Mouse (Mus musculus): ENCODE results near the gene Ankar.

Ankar gene

GRCm38 (mm10) chr1:72710753-72711653, 10.6 kb upstream of the Ankar start, which contains the start of gene Rpl37a:
TSS of gene Rpl37a (plus strand) at chr1:72711290.
- peak; percentile 93 for DNase-seq

- DNase-seq, result no peak
These were observed 7.1 kb upstream of the Ankar start for GRCm38 (mm10) chr1:72707525-72707924.

DNA sequence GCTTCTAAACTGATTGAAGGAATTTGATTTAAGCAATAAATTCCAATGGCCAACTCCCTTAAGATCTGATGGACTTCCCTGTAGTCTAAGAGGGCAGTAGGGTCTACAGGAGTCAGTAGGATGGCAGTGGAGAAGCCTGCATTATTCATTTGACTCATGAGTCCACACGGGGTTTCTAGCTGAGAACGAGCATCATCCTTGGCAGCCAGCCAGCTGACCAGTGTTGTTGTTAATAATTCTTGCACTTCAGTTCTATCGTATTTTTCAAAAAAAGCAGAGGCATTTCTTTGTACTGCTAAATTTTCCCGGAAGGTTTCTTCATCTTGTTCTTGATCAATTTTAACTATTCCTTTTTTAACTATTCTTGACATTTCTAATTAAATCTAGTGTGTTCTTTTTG, 1.7 kb downstream of the Ankar start:
- DNase-seq, result no peak

DNA sequence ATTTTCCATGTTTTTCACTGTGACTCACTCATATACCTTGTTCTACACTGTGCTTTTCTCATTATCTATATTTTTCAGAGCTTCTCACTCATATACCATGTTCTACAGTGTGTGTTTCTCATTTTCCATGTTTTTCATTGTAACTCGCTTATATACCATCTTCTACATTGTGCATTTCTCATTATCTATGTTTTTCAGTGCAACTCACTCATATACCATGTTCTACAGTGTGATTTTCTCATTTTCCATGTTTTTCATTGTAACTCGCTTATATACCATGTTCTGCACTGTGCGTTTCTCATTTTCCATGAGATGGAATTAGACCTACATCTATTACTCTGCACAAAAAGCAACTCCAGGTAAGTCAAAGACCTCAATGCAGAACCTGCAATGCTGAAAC, 4.1 kb downstream of the Ankar start:
- DNase-seq, result no peak

DNA sequence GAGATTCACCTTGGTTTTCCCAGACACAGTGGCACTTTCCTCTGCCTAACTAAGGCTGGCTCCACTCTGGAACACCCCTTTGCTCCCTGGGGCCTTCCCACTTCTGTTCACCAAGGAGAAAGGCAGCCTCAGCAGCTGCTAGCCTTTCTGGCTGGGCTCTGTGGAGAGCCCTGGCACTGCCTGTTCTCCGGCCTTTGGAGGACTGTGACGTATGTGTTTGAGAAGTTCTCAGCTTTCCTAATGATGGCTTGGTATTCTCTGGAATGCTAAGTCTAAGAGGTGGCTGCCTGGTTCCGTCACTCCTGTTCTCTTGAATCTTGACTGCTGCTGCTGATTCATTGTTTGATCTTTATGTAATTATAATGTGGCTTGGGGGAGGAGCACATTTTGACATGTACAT, 27.3 kb downstream of the Ankar start:
- no peak for DNase-seq

- peak; percentile 42 for DNase-seq
These were observed 59.5 kb downstream of the Ankar start for GRCm38 (mm10) chr1:72640658-72641410.

DNA sequence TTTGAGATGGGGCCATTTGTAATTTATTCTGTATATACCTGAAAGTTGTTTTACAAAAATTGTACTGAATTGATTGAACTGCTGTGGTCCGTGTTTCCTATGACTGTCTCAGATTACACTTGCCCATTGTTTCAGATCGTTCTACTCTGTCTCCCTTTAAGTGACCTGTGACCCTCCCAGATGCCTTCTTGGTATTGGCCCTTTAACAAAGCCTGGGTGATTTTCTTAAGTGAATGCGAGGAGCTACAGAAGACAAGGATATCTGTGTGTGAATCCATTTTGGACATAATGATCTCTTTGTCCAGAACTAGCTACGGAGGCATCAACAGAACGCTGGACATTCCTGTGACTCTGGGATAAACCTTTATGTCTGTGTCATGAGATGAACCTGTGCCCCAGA, 65.2 kb downstream of the Ankar start:
- no peak for DNase-seq

GRCm38 (mm10) chr1:72612172-72612571, 88.2 kb downstream of the Ankar start:
- DNase-seq, result no peak

DNA sequence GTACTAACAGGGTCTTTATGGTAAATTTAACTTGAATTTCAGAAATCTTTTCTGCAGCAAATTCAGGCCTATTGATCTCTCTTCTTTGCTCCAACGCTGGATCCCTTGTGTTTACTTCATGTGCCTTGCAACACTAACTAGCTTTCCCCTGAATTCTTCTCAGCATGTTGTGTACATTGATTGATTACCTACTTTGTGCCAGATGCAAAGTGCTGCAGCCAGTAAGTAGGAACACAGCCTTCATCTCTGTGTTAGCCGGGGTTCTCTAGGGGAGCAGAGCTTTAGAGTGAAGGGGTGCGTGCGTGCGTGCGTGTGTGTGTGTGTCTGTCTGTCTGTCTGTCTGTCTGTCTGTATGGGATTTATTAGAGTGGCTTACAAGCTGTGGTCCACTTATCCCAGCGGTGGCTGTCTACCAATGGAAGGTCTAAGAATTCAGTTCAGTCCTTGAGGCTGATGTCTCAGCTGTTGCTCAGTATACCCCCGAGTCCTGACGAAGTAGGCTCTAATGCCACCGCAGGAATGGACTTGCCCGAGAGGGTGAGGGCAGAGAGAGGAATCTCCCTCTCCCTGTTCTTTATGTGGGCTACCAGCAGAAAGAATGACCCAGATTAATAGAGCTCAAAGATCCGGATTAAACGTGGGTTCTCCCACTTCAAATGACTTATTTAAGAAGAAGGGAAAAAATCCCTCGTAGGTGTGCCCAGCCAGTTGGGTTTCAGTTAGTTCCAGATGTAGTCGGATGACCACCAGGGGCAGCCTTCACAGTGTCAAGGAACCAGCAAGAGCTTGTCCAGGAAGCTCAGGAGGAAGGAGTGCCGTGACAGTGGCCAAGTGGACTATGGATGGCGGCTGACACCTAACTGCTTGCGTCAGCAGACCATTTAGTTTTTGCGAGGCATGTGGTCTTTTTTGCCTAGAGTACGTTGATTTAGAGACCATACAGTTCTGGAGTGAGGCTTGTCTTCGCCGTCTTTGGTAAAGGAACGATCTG, 90.2 kb downstream of the Ankar start:
- DNase-seq, result no peak

DNA sequence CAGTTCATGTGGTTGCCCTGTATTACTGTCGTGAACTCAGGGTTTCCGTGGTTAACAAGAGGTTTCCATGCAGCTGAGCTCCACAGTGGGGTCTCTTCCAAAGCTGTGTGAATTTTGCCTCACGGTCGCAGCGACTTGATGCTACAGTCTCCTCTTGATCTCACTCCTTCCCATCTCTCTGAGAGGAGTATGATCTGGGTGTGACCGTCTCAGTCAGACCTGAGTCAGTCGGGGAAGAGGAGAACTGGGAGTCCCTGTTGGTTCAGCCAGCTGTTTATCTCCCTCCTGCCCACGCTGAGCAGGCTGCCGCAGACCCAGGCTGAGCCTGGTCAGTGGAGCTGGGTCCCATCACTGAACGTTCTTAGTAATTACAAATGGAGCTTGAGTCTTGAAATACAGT, 91.2 kb downstream of the Ankar start:
- DNase-seq, result no peak

GRCm38 (mm10) chr1:72606186-72606673, 94.1 kb downstream of the Ankar start:
- no peak for DNase-seq

GRCm38 (mm10) chr1:72602803-72603202, 97.6 kb downstream of the Ankar start:
- no peak for DNase-seq

DNA sequence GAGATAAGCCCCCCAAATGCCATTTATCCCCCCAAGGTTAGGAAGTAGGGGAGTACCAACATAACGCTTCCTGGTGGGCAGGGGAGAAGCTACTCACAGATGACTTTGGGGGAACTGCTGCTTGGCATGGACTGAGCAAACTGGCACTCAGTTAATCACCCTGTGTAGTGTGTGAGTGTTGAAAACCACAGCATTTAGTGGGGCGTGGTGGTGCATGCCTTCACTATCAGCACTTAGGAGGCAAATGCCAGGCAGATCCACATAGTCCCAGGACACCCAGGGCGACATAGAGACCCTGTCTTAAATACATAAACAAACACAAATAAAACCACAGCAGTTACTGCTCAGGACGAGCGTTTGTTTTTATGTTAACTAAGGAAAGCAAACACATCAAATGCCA, 98.2 kb downstream of the Ankar start:
- no peak for DNase-seq

GRCm38 (mm10) chr1:72601233-72601632, 99.1 kb downstream of the Ankar start:
- no peak for DNase-seq

GRCm38 (mm10) chr1:72600778-72601177, 99.6 kb downstream of the Ankar start:
- no peak for DNase-seq

GRCm38 (mm10) chr1:72599146-72600101, 101.0 kb downstream of the Ankar start:
- no peak for DNase-seq

DNA sequence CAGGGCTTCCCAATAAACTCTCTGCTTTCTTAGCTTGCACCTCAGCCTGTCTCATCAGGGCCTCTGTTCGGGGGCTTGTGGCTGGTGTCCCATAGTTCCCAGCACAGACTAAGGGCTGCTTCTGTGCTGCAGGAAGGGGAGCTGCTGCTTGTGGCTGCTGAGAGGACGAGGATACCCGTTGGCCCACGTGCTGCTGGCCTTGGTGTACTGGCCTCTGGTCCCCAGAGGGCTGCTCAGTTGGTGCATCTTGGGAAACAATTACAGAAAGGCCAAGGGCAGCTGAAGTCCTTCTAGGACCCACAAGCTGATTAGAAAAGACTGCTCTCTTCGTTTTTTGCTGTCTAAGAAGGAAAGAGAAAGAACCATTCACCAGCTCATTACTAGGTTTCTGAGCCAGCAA, 104.1 kb downstream of the Ankar start:
- no peak for DNase-seq

DNA sequence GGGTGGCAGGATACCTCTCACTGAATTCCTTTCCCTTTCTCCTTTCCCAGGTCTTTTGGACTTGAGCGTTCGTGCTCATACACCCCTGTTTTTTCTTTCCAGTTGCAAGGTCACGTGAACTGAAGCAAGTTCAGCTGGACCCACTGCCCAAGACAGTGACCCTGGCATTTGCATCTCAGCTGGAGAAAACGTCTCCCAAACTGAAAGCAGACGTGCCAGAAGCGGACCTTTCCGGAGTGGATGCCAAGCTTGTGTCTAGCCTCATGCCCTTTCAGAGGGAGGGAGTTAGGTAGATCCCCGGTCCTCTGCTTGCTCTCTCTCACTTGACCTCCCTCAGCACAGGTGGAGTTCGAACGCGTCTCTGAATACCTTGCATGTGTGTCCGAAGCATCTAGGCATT, 104.7 kb downstream of the Ankar start:
- no peak for DNase-seq

DNA sequence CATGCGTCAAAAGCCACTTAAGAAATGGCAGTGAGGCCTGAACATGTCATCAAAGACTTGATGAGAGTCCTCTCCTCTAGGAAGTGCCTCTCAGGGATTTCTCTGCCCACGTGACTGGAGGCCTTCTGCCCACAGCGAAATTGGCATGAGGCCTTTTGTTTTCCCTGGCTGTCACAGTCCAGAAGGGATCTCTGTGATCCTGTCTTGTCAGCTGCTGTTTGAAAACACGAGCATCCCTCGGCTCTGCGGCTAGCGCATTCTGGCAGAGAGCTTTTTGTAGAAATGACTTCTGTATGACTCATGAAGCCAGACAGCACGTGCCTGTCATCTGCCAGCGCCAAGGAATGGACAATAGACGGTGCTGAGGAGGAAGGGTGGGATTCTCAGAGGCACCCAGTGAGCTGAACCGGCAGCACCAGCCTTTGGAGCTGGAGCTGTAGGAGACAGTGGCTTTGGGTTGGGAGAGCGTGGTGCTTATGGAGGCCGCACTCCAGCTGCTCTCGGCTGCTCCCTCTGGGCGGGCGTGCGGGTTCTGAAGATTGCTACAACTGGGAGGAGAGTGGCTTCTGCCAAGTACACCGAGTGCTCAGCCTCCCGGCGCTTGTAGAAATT, 106.9 kb downstream of the Ankar start:
- DNase-seq, result peak; percentile 42

All from cerebellum, adult 11 months (tissue).